Mouse (Mus musculus) lung, postnatal 0 days (tissue): ENCODE measurements around the gene Zfp90. TPM values are rescaled to one million over a fixed set of nuclear protein-coding genes. Genes with fewer than 3 reads are reported as not detected.

Experiments used
- ATAC-seq: fragments of 200-750 bp; cut with Nextera tagmentation; 2 replicates; pipeline ENCODE4 v1.8.0; 2017; ENCODE audit warnings: moderate library complexity
- DNase-seq: peaks from one replicate; pipeline ENCODE4 v3.0.0-alpha.2; 2016; ENCODE audit warnings: low spot score
- H3K27ac ChIP-seq: fragments of 300-500 bp; sonication (generic); 2 replicates; pipeline ENCODE4 v1.5.1; 2014; ENCODE audit warnings: antibody characterized with exemption, mild to moderate bottlenecking, low read length, mixed read lengths
- H3K27me3 ChIP-seq: fragments of 300-500 bp; sonication (generic); replicated peaks from 2 replicates; pipeline ENCODE4 v1.6.1; 2014; ENCODE audit warnings: low read length, mixed read lengths; ENCODE audit not compliant: insufficient read depth
- H3K36me3 ChIP-seq: fragments of 300-500 bp; sonication (generic); 2 replicates; pipeline ENCODE4 v1.6.1; 2014; ENCODE audit warnings: low read length, mixed read lengths; ENCODE audit not compliant: insufficient read depth
- H3K4me1 ChIP-seq: fragments of 300-500 bp; sonication (generic); 2 replicates; pipeline ENCODE4 v1.6.1; 2014; ENCODE audit warnings: antibody characterized with exemption, low read depth, low read length, mixed read lengths; ENCODE audit not compliant: insufficient read depth
- H3K4me2 ChIP-seq: fragments of 300-500 bp; sonication (generic); replicated peaks from 2 replicates; pipeline ENCODE4 v1.6.1; 2014; ENCODE audit warnings: low read depth, mild to moderate bottlenecking, low read length, moderate library complexity, mixed read lengths
- H3K4me3 ChIP-seq: fragments of 300-500 bp; sonication (generic); 2 replicates; pipeline ENCODE4 v1.5.1; 2014; ENCODE audit warnings: low read depth, low read length
- H3K9ac ChIP-seq: fragments of 300-500 bp; sonication (generic); replicated peaks from 2 replicates; pipeline ENCODE4 v1.6.1; 2014; ENCODE audit warnings: low read depth, mild to moderate bottlenecking
- H3K9me3 ChIP-seq: fragments of 300-500 bp; sonication (generic); 2 replicates; pipeline ENCODE4 v1.6.1; 2016; ENCODE audit warnings: low read length, mixed read lengths
- CTCF ChIP-seq: IDR thresholded peaks from 2 replicates; pipeline ENCODE4 v1.5.1; 2016; ENCODE audit warnings: antibody characterized with exemption, mild to moderate bottlenecking
- EP300 ChIP-seq: IDR thresholded peaks from 2 replicates; pipeline ENCODE4 v1.6.1; 2016; ENCODE audit warnings: antibody characterized with exemption, mild to moderate bottlenecking, control low read depth
- WGBS: fragments of 180-500 bp; shearing (Covaris S2); extraction: QIAGEN DNeasy Blood & Tissue Kit; methylation state at CpG from one replicate; pipeline ENCODE4 v1.1.7; 2014; 5-methylcytosine and 5-hydroxymethylcytosine counted together
- polyA plus RNA-seq: library from polyadenylated mRNA; unstranded; fragments of >200 nt; fragmentation: Nextera tagmentation; extraction: Ambion mirVana; gene quantifications from 2 replicates; pipeline ENCODE4 v1.2.1, GENCODE M21; 2015

Zfp90 gene
- polyA plus RNA-seq: 8.8 and 9.9 TPM in 2 replicates

- H3K27me3 ChIP-seq: no peaks in the 10 kb centered on the region
- ATAC-seq: peak; percentile 98
- H3K4me2 ChIP-seq: peak within 1 kb of the TSS; percentile 89
- TF ChIP-seq EP300 (no peak), CTCF (peak; percentile 91)
- peak within 1 kb of the TSS; percentile 90 for H3K27ac ChIP-seq
- DNase-seq: peak; percentile 98
- peak within 1 kb of the TSS; percentile 69 for H3K4me3 ChIP-seq
- under 1% methylated on average over 46 of the region's 46 CpGs for WGBS
- no peaks in the 10 kb centered on the region for H3K4me1 ChIP-seq
- no peaks in the 10 kb centered on the region for H3K9me3 ChIP-seq
- H3K36me3 ChIP-seq: peaks cover under 1% of the 10 kb centered on the region; the same call in 1 of the 2 replicates
- peak within 1 kb of the TSS; percentile 64 for H3K9ac ChIP-seq
Measured at GRCm38 (mm10) chr8:106415182-106415971, at the start of gene Zfp90. Gene Zfp90, plus strand, starts transcription at chr8:106415327.

GRCm38 (mm10) chr8:106368501-106368900 lies 46.6 kb upstream of the Zfp90 start:
- no peaks in the 10 kb centered on the region for H3K27me3 ChIP-seq
- no peak overlapping the region for H3K4me3 ChIP-seq
- H3K4me2 ChIP-seq: no peak overlapping the region
- TF ChIP-seq EP300: no peak
- TF ChIP-seq CTCF: peak; percentile 30; the same call in 1 of the 2 replicates
- H3K9ac ChIP-seq: no peak overlapping the region
- H3K36me3 ChIP-seq: no peaks in the 10 kb centered on the region
- 62% methylated on average over 3 of the region's 3 CpGs for WGBS
- DNase-seq (no peak), ATAC-seq (no peak)
- H3K27ac ChIP-seq: no peak overlapping the region
- H3K4me1 ChIP-seq: no peaks in the 10 kb centered on the region
- H3K9me3 ChIP-seq: no peaks in the 10 kb centered on the region

GRCm38 (mm10) chr8:106369069-106369468 lies 46.1 kb upstream of the Zfp90 start:
- H3K9ac ChIP-seq: no peak overlapping the region
- H3K9me3 ChIP-seq: no peaks in the 10 kb centered on the region
- no peaks in the 10 kb centered on the region for H3K36me3 ChIP-seq
- no peak overlapping the region for H3K27ac ChIP-seq
- WGBS: 54% methylated on average over 7 of the region's 7 CpGs
- no peaks in the 10 kb centered on the region for H3K4me1 ChIP-seq
- no peak for TF ChIP-seq CTCF
- no peak for TF ChIP-seq EP300
- H3K27me3 ChIP-seq: no peaks in the 10 kb centered on the region
- ATAC-seq (no peak), DNase-seq (no peak)
- no peak overlapping the region for H3K4me3 ChIP-seq
- no peak overlapping the region for H3K4me2 ChIP-seq

DNA sequence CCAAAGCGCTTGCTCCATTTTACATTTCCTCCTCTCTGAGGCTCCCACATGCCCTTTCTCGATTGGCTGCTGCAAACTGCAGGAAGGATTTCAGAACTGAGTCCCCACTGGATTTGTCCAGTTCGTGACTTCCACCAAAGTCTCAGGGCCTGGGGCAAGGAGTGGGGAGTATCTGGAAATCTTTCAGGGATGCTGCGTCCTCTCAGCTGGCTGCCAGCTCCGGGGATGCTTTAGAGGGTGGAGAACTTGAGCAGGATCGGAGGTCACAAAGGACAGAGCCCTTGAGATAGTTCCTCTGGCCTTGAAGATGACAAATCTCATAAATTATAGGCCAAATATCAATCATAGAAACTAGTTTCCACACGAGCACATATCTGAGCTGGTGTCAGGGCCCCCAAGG lies 39.2 kb upstream of the Zfp90 start:
- no peak overlapping the region for H3K4me2 ChIP-seq
- H3K9me3 ChIP-seq: no peaks in the 10 kb centered on the region
- no peak for ATAC-seq
- no peaks in the 10 kb centered on the region for H3K27me3 ChIP-seq
- H3K4me3 ChIP-seq: no peak overlapping the region
- no peaks in the 10 kb centered on the region for H3K36me3 ChIP-seq
- WGBS: 57% methylated on average over 7 of the region's 7 CpGs
- TF ChIP-seq EP300: no peak
- TF ChIP-seq CTCF: no peak
- no peak overlapping the region for H3K9ac ChIP-seq
- H3K27ac ChIP-seq: no peak overlapping the region
- no peaks in the 10 kb centered on the region for H3K4me1 ChIP-seq
- no peak for DNase-seq

DNA sequence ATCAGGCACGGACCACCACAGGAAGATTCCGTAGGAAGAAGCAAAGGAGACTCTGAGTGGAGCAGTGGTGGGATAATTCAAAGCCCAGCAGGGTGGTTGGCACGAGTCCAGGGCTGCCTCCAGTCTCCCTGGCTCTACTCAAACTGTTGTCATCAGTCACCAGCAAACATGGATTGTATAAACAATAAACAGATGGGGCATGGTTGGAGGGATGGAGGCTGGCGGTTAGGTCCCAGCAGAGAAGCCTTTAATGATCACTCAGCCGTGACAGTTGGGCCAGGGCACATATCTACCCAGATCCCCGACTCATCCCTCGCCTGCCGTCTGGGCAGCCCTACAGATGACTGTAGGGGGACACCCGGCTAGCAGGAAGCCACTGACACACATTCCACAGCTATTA lies 38.3 kb upstream of the Zfp90 start:
- ATAC-seq: no peak
- H3K4me3 ChIP-seq: no peak overlapping the region
- no peaks in the 10 kb centered on the region for H3K36me3 ChIP-seq
- H3K9ac ChIP-seq: no peak overlapping the region
- no peaks in the 10 kb centered on the region for H3K9me3 ChIP-seq
- DNase-seq: peak; percentile 17
- no peaks in the 10 kb centered on the region for H3K4me1 ChIP-seq
- 29% methylated on average over 9 of the region's 9 CpGs for WGBS
- H3K4me2 ChIP-seq: no peak overlapping the region
- TF ChIP-seq EP300: no peak
- no peak for TF ChIP-seq CTCF
- H3K27ac ChIP-seq: no peak overlapping the region
- no peaks in the 10 kb centered on the region for H3K27me3 ChIP-seq

- 23% methylated on average over 6 of the region's 7 CpGs for WGBS
- Histone ChIP-seq H3K27me3 (no peaks in the 10 kb centered on the region), H3K27ac (peak overlapping the region; percentile 5; the same call in 1 of the 2 replicates), H3K9me3 (no peaks in the 10 kb centered on the region), H3K9ac (no peak overlapping the region), H3K4me2 (no peak overlapping the region), H3K4me3 (no peak overlapping the region), H3K36me3 (no peaks in the 10 kb centered on the region), H3K4me1 (no peaks in the 10 kb centered on the region)
- TF ChIP-seq CTCF (no peak), EP300 (no peak)
- peak; percentile 38 for DNase-seq
- peak; percentile 48 for ATAC-seq
Measured at GRCm38 (mm10) chr8:106378501-106379048, 36.6 kb upstream of the Zfp90 start.
